ENCODE assay signal across 23 mouse cellular contexts in the genomic region with DNA sequence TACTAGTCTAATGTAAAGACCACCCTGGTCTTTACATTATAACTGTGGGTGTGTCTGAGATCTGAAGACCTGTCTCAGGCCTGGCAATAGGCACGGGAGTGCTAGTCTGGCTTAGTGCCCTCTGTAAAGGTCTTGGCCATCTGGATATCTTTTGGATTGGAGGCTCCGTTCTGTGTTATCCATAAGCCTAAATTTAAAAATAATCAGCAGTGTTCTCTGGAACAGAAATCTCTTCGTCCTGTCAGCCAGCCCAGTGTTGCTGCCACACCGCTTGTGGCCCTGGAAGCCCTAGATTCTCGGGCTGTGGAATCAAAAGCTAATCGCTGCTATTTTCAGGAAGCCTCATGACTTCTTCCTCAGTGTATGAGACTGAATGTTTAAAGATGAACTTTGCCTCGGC.
DNase-seq lines count a peak whose midpoint lies in the region; ATAC-seq and TF ChIP-seq lines count a peak whose summit lies in the region.
"Had no signal": no experiment of that assay in that cellular context is flagged by ENCODE, and none has a peak within 500 bp of the region (broad histone marks: within the 10 kb centered on the region; RNA-seq: fewer than 3 reads in every experiment).

No protein-coding gene starts in this region.

- H3K4me2 ChIP-seq in heart, embryonic 11.5 days: no peak overlapping the region
- H3K4me2 ChIP-seq in heart, embryonic 16.5 days (ENCODE audit: low read depth, low read length): peak overlapping the region; percentile 33
- H3K4me2 ChIP-seq: embryonic facial prominence, embryonic 12.5 days; hindbrain, embryonic 15.5 days; intestine, embryonic 15.5 days; limb, embryonic 12.5 days; liver, embryonic 12.5 days; lung, embryonic 15.5 days had no signal

- no peak overlapping the region for H3K4me3 ChIP-seq in heart, embryonic 11.5 days (ENCODE audit: low read depth, low read length)
- H3K4me3 ChIP-seq in heart, embryonic 16.5 days (ENCODE audit: low read length): no peak overlapping the region
- no peak overlapping the region for H3K4me3 ChIP-seq in lung, adult 2 months (replicated peaks; ENCODE audit: extremely low read depth, low read depth, low read length)
- H3K4me3 ChIP-seq: embryonic facial prominence, embryonic 12.5 days; erythroblast, embryonic 14.5 days; hindbrain, embryonic 15.5 days; intestine, embryonic 15.5 days; limb, embryonic 12.5 days; liver, embryonic 12.5 days; lung, embryonic 15.5 days; midbrain, embryonic 10.5 days had no signal

- peaks cover 18% of the 10 kb centered on the region for H3K4me1 ChIP-seq in heart, embryonic 11.5 days (ENCODE audit: control insufficient read depth, insufficient read depth, low read length)
- peaks cover 22% of the 10 kb centered on the region for H3K4me1 ChIP-seq in heart, embryonic 16.5 days (ENCODE audit: control insufficient read depth, insufficient read depth, low read length)
- H3K4me1 ChIP-seq in lung, adult 2 months (ENCODE audit: control insufficient read depth, insufficient read depth, low read length): peaks cover 4% of the 10 kb centered on the region
- H3K4me1 ChIP-seq: hindbrain, embryonic 15.5 days; limb, embryonic 12.5 days; midbrain, embryonic 10.5 days had no signal

- TF ChIP-seq POLR2A in lung, adult 2 months (IDR thresholded peaks at IDR 0.05; ENCODE audit: borderline replicate concordance, extremely low read depth, low read depth, low read length): no peak

- no peaks in the 10 kb centered on the region for H3K36me3 ChIP-seq in heart, embryonic 11.5 days (ENCODE audit: control insufficient read depth, insufficient read depth, low read length)
- no peaks in the 10 kb centered on the region for H3K36me3 ChIP-seq in heart, embryonic 16.5 days (ENCODE audit: control insufficient read depth, insufficient read depth)
- H3K36me3 ChIP-seq: embryonic facial prominence, embryonic 12.5 days; G1E; hindbrain, embryonic 15.5 days; intestine, embryonic 15.5 days; limb, embryonic 12.5 days; liver, embryonic 12.5 days; lung, embryonic 15.5 days; midbrain, embryonic 10.5 days had no signal

- ATAC-seq in heart, embryonic 11.5 days (replicated peaks; ENCODE audit: insufficient number of reproducible peaks, low FRiP score, low TSS enrichment): no peak
- ATAC-seq in heart, embryonic 16.5 days (replicated peaks; ENCODE audit: extremely low read depth, insufficient read depth, low FRiP score): 0 out of 2 replicates have a peak, but pooled peaks have one; percentile 10
- ATAC-seq: forebrain, embryonic 14.5 days; intestine, embryonic 15.5 days; liver, embryonic 12.5 days had no signal

- no peak overlapping the region for H3K9ac ChIP-seq in heart, embryonic 11.5 days (ENCODE audit: low read depth, low read length)
- no peak overlapping the region for H3K9ac ChIP-seq in heart, embryonic 16.5 days (ENCODE audit: low read length)
- H3K9ac ChIP-seq: embryonic facial prominence, embryonic 12.5 days; hindbrain, embryonic 15.5 days; intestine, embryonic 15.5 days; limb, embryonic 12.5 days; liver, embryonic 12.5 days; lung, embryonic 15.5 days had no signal

- TF ChIP-seq CTCF in lung, adult 2 months (IDR thresholded peaks at IDR 0.05; ENCODE audit: insufficient read depth, low read length): no peak

- peak; percentile 92 for DNase-seq in heart, adult 11 months
- peak; percentile 16 for DNase-seq in cerebellum, adult 11 months
- DNase-seq in cerebellum, postnatal 10 days: peak; percentile 59 to 61
- no peak for DNase-seq in lung, adult 2 months
- DNase-seq in adrenal gland, postnatal 10 days: no peak
- DNase-seq in ovary, postnatal 14 days (ENCODE audit: low spot score): no peak
- DNase-seq: adrenal gland, postnatal 25 days; gastrocnemius, postnatal 14 days; kidney, adult 9 months; kidney, postnatal 25 days; retina, postnatal 1 day had no signal

- peaks cover 8% of the 10 kb centered on the region; the same call in 1 of the 2 replicates for H3K27me3 ChIP-seq in heart, embryonic 11.5 days (ENCODE audit: control insufficient read depth, insufficient read depth, low read length)
- H3K27me3 ChIP-seq in heart, embryonic 16.5 days (ENCODE audit: control insufficient read depth, insufficient read depth, low read length): peaks cover 2% of the 10 kb centered on the region; the same call in 1 of the 2 replicates
- H3K27me3 ChIP-seq: embryonic facial prominence, embryonic 12.5 days; hindbrain, embryonic 15.5 days; intestine, embryonic 15.5 days; limb, embryonic 12.5 days; liver, embryonic 12.5 days; lung, embryonic 15.5 days had no signal

- H3K9me3 ChIP-seq in heart, embryonic 11.5 days (replicated peaks; ENCODE audit: control insufficient read depth, low read length): peaks cover 4% of the 10 kb centered on the region; the same call in 1 of the 2 replicates
- H3K9me3 ChIP-seq in heart, embryonic 16.5 days (replicated peaks; ENCODE audit: control insufficient read depth, low read length): 0 out of 2 replicates have a peak, but pooled peaks cover 8% of the 10 kb centered on the region
- H3K9me3 ChIP-seq: embryonic facial prominence, embryonic 12.5 days; G1E; hindbrain, embryonic 15.5 days; intestine, embryonic 15.5 days; limb, embryonic 12.5 days; liver, embryonic 12.5 days; lung, embryonic 15.5 days; midbrain, embryonic 10.5 days had no signal

- WGBS in heart, embryonic 11.5 days (ENCODE audit: insufficient replicate concordance): 71% methylated on average over 7 of the region's 7 CpGs
- 42% methylated on average over 7 of the region's 7 CpGs for WGBS in heart, embryonic 16.5 days
- WGBS in lung, adult 2 months: 79% methylated on average over 7 of the region's 7 CpGs

- H3K27ac ChIP-seq in heart, embryonic 11.5 days (ENCODE audit: low read depth, low read length): no peak overlapping the region
- H3K27ac ChIP-seq in heart, embryonic 16.5 days (ENCODE audit: low read length): peak overlapping the region; percentile 25
- H3K27ac ChIP-seq: embryonic facial prominence, embryonic 12.5 days; hindbrain, embryonic 15.5 days; intestine, embryonic 15.5 days; limb, embryonic 12.5 days; liver, embryonic 12.5 days; lung, embryonic 15.5 days; midbrain, embryonic 10.5 days had no signal

Comparison
In these comparisons a context has a peak if more than half of its experiments do, and no peak if none do; other contexts are left out.
1. DNase-seq: peak in heart, adult 11 months (single experiment), cerebellum, adult 11 months (single experiment) and cerebellum, postnatal 10 days (2 of 2); none in lung, adult 2 months (single experiment), adrenal gland, postnatal 10 days (single experiment) and ovary, postnatal 14 days (single experiment).